Mouse (Mus musculus) liver, postnatal 0 days (tissue): ENCODE results near the gene Gm2016.
"Not testable (repeated sequence)": the region's sequence is repeated elsewhere in the genome, so short reads cannot be mapped to it uniquely, and the experiment has no call there.

ENCODE experiments used
- CTCF ChIP-seq: sonication (generic); IDR thresholded peaks from 2 replicates; pipeline ENCODE4 v1.5.1; 2016; ENCODE audit warnings: antibody characterized with exemption, low read depth
- EP300 ChIP-seq: IDR thresholded peaks from 2 replicates; pipeline ENCODE4 v1.6.1; 2016; ENCODE audit warnings: antibody characterized with exemption, low read depth, mild to moderate bottlenecking

DNA sequence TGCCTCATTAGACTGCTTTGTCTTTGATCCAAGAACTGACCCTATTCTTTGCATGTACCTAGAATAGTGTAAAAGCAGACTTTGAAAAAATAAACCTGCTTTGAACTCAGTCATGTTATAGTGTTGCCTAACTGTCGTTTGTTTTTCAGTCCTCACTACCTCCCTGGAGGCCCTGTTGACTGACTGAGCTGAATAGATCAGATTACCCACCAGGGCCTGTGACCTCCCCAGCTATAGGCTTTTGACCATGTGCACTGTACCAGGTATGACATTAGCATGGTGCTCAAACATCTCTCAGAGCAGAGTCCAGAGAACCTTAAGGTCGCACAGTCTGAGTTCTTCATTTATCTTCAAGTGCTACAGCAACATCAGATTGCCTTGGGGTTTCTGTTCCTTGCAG, 23.2 kb upstream of the Gm2016 start:
- TF ChIP-seq CTCF, EP300: not testable (repeated sequence)
